Mouse (Mus musculus) small intestine, adult 10 weeks (tissue): ENCODE results near the gene Igsf11. TPM values are rescaled to one million over a fixed set of nuclear protein-coding genes. Genes with fewer than 3 reads are reported as not detected.

ENCODE experiments used
- polyA plus RNA-seq: library from polyadenylated mRNA; stranded (reverse); fragments of 350-450 nt; fragmentation: Illumina TruSeq; extraction: RNeasy Lipid Tissue Mini Kit (QIAGEN cat#74804); gene quantifications from one replicate; pipeline ENCODE4 v1.2.3, GENCODE M21; 2014; ENCODE audit warnings: low replicate concordance

Igsf11 gene
- polyA plus RNA-seq: 0.45 TPM

GRCm38 (mm10) chr16:38892371-38892770 lies at the start of gene Igsf11:
TSS of gene Igsf11 (plus strand) at chr16:38892671.

Other genes starting within 250 kb of the Igsf11 start
- gene Arhgap31, start 179.4 kb upstream of the Igsf11 start, polyA plus RNA-seq: 6.0 TPM
- 60.8 TPM for gene B4galt4, start 150.4 kb upstream of the Igsf11 start, polyA plus RNA-seq
- 8.0 TPM for gene Upk1b, start 92.3 kb upstream of the Igsf11 start, polyA plus RNA-seq
- not detected for gene 4930435E12Rik, start 63.9 kb upstream of the Igsf11 start, polyA plus RNA-seq